Mouse (Mus musculus) thymus, postnatal 10 days (tissue): ENCODE results near the gene Cdk9.
A peak's percentile ranks its signal among the peaks of the same experiment; 100 is the strongest.

Experiments used
- DNase-seq, 2 experiments: peaks; one replicate each; pipeline ENCODE4 v3.0.0; 2021; ENCODE audit warnings: low spot score in 2 of 2

Gene Cdk9

DNA sequence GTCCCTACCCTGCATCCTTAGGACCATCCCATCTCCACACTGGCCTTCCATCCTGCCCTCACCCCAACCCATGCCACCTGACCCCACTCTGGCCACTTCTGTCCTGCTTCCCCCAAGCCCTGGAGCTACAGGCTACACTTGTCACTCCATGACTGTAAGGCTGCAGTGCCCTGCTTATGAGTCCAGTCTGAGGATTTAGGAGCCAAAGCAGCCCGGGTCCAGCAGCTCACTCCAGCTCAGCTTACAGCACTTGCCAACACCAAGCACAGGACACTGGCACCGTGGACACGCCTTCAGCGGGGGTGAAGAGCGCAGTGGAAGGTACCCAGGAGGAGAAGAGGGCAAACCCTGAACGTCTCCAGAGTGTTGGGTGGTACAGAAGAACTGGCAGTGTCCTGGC lies 5.9 kb downstream of the Cdk9 start:
- no peak for DNase-seq

DNA sequence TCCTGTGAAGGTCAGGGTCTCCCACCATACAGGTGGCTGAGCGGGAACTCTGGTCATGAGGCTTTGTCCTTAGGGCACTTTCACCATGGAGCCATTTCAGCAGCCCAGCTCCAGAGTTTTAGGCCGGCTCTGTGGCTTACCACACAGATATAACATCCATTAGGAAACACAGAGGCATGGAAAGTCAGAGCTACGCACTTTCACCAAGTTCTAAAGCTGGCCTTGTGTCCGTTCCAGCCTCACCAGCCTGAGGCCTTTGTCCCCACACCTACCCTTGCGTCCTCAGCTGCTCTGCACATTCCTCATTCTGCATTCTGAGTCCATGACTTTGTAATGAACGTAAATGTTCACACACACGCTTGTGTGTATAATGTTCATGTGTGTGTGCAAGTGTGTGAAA lies 7.9 kb downstream of the Cdk9 start:
- no peak for DNase-seq

DNA sequence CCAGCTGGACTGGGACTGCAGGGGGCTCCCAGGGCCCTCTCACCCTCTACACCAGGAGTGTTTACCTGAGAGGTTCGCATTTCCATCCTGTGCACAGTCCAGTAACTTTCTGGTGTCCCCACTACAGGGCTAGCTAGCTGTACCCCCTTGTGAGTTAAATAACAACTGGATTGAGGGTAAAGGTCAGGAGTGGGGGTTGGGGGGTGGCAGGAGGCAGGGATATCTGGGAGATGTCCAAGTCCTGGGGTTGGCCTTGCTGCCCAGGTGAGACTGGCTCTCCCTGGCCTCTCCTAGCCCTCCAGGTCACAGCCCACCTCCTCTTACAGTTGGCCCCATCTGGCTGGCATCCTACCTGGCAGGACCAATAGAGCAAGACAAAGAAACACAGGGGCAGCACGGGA lies 8.9 kb downstream of the Cdk9 start, which contains the start of gene Fpgs:
Gene Fpgs (minus strand): TSS at position 125 of the 401 bp plus-strand sequence.
- DNase-seq: no peak

DNA sequence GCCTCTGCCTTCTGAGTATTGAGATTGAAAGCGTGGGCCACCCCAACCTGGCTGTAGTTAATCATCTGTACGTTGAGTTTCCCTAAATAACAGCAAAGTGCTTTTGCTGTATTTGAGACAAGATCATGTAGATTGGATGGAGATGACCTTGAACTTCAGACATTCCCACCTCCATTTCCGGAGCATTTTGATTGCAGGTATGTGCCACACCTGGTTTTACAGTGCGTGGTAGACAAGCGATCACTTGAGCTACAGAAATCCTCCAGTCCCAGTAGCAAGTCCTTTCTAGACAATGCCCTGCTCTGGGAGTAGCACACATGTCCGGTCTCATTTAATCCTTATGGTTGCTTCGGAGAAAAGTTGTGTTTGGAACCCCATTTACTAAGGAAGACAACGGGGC lies 9.8 kb downstream of the Cdk9 start:
- DNase-seq: no peak

DNA sequence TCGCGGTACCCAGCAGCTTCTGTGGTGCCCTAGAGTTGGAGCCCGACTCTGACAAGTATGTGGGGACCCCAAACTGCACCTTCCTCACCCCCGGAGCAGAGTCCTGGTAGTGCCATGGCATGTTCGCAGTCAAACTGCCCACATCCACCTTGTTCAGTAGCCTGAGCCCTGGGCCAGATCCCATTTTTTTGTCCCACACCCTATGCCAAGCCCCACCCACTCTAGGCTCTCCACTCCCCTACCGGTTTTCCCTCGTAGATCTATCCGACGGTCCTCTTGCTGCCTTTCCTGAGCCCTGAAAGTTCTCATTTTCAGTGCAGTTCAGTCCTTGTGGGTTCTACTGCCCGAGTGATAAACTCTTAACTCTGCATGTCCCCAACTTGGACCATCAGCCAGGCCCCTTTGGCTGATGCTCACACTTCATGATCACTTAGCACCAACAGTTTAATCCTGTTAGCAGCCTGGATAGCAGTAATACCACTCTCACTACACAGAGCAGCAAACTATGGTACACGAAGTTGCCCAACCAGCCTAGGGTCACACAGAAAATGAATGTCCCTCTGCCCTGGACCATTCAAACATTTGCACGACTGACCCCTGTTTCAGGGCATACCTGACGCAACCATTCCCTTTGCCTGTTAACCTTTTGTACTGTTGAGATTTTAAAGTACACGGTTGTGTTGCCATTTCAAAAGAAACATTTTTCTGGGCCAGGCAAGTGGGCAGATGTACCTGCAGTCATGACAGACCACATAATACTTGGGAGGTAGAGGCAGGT lies 11.7 kb downstream of the Cdk9 start:
- no peak for DNase-seq

DNA sequence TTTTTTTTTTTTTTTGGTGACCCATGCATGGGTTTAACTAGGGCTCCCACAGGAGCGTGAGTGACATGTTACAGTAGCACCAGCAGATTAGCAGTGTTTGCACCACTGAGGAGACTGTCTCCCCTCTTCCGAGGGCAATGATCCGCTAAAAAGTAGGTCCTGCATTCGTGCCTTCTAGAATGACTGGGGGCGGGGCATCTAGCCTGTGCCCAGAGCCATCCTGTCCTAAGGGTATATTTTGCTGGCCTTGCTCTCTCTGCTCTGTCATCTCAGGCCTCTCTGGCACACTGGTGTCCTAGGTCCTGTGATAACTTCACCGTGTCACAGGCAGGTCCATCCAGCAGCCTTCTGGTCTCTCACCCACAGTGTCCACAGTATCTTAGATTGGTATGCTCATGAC lies 13.2 kb downstream of the Cdk9 start:
- no peak for DNase-seq

DNA sequence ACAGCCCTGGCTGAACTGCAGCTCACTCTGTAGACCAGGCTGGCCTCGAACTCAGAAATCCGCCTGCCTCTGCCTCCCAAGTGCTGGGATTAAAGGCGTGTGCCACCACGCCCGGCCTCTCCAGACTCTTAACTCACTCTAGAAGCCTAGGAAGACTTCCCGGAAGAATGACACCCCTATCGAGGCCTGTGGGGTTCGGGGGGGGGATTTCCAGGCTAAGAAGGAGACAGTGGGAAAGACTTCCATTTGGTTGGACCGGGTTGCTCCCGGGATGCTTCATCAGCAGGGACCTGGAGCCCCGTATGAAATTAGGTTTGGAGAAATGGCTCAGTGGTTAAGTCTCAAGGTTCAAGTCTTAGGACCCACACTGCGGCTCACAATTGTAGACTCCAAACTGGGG lies 18.2 kb downstream of the Cdk9 start:
- no peak for DNase-seq

DNA sequence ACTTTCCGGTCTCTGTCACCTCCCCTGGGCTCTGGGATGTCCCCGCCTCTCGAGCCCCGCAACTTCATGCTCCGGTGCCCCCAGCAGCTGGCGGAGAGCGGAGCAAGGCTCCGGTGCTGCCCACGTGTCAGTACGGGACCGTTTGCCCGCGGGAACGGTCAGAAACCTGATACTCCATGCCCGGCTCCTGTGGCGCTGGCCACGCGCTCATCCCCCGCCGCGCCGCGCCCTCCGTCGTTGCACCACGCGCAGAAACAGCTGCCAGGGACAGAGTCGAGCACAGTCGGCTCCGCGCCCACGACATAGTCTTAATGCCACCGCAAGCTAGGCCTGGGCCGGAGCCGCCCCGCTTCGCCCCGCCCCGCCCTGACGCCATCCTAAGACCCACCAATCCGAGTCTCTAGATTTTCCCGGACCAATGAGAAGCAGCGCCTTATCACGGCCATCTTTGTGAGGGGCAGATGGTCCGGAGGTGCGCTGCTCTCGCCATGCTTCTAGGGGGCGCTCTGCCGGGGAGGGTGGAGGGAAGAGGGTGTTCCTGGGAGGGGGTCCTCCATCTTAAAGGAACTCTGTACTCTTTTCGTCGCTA lies 19.0 kb downstream of the Cdk9 start:
- peak; percentile 95 to 98 for DNase-seq

DNA sequence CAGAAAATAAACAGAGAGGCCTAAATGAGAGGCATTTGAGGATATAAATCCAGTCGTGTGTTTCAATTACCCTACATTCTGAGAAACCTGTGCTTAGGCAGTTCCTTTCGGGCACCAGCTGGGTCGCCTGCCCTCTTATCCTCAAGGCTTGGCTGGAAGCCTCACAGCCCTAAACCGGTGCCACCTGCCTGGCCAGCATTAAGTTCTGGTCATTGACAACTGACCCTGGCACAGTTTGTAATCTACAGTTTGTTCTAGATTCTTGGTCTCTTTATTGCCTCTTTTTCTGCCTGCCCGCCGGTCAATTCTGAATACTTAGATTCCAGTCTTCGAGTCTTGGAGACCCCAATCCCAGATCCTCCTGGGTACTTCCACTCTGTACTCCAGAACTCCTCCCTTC lies 19.6 kb downstream of the Cdk9 start:
- no peak for DNase-seq

DNA sequence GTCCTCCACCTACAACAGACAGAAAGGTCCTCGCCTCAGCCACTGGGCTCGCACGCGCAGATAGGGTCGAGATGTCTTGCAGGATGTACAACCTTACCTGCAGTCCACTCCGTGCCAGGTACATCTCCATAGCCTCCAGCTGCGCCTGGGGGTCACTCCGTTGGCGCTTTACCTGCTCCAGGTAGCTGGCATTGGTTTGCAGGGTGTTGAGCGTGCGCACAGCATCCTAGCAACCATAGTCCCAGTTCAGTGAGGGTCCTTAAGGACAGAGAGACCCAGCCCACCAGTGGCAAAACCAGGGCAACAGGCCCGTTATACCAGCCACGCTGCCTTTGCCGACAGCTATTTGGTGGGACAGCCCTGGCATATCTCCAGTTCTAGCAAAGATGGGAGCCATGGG lies 20.4 kb downstream of the Cdk9 start:
- no peak for DNase-seq

DNA sequence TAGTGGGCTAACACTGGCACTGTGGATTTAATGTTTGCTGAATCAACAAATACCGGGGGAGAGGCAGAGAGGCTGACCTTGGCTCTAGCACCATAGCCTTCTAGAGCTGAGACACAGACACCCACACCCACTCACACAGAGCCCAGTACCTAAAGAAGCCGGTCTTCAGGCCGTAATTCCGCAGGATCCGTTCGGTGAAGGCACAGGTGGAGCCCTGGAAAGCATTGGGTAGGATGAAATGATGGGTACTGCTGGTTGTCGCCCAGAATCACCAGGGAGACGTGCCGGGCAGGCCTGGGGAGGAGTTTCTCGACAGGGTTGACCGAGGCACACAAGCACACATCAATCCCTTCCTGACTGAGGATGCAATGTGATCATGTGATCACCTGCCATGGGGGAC lies 21.8 kb downstream of the Cdk9 start:
- no peak for DNase-seq

DNA sequence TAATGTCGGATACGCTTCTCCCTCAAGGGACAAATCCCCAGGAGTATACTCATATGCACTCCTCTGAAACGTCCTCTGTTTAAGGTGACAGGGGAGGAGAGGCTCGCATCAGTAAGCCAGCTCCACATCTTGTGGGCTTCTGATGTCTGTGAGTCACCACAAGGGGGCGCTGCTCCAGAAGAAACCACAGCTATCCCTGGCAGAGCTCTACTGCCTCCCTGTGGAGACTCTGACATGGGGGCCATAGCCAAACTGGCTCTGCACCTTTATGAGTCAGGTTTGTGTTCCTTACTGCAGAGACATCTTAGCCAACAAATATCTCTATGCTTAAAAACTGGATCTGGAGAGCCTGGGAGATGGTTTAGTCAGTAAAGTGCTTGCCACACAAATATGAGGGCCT lies 23.5 kb downstream of the Cdk9 start:
- DNase-seq: peak; percentile 79 to 96

DNA sequence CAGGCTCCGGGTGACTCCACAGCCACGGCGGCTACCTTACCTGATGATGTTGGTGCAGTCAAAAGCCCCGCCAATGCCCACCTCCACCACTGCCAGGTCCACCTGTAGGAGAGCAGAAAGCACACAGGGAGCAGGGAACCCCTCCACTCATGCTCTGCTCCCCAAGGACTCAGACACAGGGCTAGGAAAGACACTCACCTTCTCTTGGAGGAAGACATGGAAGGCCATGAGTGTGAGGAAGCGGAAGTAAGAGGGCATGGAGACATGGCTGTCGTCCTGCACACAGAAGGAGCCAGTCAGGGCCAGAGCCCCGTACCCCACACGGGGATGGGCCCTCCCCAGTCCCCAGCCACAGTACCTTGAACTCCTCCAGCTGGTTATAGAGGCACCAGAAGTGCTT lies 25.3 kb downstream of the Cdk9 start:
- DNase-seq: no peak

DNA sequence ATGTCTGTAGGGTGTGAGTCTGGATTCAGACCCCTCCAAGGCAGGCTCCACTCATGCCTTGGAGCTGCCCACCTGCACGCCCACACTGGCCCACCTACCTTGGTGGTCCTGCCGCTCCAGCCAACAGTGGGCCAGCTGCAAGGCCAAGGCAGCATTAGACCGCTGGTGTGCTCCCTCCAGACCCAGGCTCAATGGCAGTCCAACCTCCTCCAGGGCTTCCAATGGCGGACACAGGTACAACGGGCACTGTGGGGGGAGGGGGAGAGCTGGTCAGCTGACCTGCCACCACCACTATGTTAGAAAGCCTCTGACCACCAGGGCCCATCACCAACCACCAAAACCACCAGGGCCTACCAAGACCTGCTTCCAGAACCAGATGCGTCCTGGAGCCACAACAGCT lies 26.2 kb downstream of the Cdk9 start:
- DNase-seq: no peak

DNA sequence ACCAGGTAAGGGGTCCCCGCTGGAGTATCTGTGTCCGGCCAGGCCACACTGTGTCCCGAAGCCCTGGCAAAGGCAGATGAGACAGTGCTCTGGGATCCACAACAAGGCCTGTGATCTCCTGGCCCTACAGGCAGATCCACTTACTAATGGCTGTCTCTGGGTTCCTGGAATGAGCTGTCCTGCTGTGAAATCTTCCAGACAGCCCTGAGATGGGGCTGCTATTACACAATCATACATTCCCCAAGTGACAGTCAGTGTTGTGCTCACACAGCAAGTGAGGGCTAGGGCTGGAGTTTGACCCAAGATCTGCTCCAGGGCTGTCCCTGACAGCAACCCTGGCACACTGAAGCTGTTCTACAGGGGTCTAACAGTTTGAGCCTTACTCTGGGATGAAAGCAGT lies 27.1 kb downstream of the Cdk9 start:
- DNase-seq: no peak

DNA sequence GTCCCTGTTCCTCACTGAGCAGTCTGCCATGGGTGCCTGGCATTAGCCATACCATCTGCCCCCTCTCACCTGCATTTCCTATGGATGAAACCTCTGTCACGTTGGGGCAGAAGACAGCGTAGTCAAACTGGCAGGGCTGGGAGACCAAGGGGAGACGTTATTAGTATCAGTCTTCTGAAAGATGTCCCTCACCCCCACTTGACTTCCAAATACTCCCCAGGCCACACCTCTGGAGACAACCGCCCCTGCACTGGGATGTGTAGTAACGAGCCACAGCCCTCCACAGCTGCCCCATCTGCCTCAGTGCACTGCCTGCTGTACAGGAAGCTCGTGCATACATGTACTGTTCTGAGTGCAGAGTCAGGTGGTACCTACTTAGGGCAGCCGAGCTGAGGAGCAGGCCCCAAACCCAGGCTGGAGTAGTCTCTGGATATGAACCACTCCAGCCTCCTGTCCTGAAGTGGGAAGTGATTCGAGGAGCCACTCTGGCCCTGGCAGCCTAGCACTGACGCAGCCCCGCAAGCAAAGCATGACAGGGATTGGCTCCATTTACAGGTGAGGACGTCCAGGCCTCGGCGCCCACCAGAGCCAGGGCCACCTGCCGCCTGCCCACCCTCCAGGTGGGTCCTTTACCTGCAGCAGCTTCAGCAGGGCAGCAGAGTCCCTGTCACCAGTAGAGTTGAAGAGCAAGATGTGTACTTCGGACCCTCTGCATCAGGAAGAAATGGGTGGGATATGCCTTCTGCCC lies 28.0 kb downstream of the Cdk9 start:
- no peak for DNase-seq

DNA sequence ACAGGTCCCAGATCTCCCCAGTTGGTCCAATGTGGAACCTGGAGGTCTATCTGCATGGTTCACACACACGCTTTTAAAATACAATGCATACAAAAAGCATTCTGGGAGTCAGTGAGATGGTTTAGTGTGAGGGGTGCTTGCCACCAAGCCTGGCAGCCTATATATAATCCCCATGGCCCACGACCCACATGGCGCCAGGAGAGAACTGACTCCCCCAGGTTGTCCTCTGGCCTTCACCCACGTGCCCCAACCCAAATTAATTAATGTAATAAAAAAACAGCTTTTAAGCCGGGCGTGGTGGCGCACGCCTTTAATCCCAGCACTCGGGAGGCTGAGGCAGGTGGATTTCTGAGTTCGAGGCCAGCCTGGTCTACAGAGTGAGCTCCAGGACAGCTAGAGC lies 29.2 kb downstream of the Cdk9 start:
- DNase-seq: no peak

DNA sequence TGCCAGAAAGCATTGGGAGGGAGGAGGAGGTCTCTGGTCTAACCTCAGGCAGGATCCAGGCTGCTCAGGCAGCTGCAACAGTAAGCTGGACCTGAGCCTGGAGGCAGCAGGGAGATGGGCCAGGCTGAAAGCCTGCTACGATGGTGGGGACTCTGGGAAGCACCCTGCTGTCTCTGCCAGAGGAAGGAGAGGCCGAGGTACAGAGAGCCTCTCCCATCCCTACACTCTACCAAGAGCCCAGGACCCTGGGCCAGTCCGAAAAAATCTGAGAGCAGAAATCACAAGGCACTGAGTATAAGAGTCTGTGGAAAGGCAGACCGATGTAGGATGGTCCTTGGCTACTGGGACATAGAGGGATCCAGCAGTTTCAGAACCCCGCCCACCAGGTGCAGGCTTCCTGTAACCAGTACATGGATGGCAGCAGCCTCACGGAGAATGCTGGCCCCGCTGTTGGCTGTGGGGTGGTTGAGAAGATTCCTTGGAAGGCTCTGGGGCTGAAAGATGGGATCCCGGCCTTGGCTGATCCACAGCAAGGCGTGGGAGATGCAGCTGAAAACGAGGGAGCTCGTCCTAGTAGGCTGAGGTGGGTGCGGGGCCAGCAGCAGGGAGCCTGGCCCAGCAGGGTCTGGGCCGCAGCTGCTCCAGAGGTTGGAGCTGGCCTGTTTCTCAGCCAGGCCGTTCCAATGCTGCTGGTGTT lies 30.0 kb downstream of the Cdk9 start:
- no peak for DNase-seq

DNA sequence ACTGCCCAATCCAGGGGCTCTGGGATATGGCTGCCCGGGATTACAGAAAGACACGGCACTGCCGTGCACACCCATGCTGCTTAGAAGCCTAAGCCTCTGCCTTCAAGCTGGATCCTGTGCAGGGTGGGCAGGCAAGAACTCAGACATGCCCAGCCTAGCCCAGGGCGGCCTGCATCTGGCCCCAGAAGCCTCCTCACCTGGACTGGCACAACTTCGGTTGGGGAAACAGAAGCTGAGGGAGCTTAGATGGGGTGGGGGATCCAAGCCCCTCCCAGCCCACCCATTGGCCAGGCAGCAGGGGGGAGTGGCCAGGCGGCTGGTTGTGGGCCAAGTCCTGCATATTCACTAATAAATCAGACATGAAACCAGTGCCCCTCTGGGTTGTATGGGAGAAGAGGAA lies 31.1 kb downstream of the Cdk9 start:
- no peak for DNase-seq

DNA sequence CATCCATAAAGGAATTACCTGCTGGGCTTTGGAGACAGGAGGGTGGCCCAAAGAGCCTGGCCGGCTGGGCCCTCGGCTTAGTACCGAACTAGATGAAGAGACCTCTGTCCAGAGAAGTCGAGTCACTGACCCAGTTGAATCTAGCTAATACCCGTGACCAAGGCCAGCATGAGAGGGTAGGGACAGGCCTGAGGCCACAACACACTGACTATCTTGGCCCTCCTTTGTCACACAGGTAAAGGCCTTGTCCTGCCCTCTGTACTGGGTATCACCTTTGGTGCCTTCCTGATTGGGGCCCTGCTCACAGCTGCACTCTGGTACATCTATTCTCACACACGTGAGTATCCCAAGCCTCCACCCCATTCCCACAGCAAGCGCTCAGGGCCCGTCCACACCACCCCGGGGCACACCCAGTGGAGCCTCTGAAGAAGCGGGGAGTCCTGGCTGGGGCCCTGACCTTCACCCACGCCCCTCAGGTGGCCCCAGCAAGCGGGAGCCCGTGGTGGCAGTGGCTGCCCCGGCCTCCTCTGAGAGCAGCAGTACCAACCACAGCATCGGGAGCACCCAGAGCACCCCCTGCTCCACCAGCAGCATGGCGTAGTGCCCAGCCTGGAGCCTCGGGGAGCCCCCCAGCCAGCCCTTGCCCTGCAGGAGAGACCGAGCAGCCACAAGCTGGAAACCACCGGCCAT lies 31.8 kb downstream of the Cdk9 start:
- DNase-seq: no peak

DNA sequence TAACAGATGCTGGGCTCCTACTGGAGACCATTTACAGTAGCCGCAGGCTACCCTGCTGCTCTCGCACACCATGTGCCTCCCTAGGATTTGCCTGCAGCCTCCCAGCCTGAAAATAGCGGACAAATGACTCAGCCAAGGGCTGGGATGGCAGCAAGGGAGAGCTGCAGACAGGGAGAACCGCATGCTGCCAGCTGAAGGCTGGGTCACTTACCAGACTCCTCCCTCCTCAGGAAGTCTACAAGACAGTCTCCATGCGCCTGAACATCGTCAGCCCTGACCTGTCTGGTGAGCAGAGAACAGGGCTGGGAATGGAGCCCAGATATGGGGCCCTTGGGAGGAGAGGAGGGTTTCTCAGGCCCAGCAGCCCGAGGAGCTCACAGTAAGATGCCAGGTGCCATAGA lies 32.8 kb downstream of the Cdk9 start:
- DNase-seq: no peak

DNA sequence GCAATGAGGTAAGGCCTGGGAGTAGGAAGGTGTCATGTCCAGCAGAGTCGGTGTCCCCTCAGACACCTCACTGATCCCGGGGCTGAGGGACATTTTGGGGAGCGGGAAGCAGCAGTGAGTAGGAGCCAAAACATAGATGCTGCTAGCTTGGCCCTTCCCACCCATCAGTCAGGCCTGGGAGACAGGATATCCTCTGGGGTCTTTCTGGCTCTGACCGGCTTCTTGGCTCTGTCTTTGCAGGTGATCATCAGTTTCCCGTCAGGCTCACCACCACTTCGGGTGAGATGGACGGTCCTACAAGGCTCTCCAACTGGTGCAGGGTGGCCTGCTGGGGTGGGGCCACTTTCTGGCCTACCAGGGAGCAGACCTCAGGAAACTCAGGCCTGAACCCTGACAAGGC lies 35.2 kb downstream of the Cdk9 start:
- no peak for DNase-seq
